Mouse (Mus musculus) spleen, embryonic (tissue): Measurements from ENCODE around the gene Trim7.

ENCODE experiments used
- CTCF ChIA-PET: fragments of 350-600 bp; sonication (Branson Sonifier 250); formaldehyde crosslinking; loops from one replicate; lab custom pipeline; 2022; lab: Charles Lee

Gene Trim7

GRCm38 (mm10) chr11:48799921-48800701 is 25.8 kb upstream of the Trim7 start, which contains the start of gene Rack1:
Gene Rack1 (plus strand): TSS chr11:48800332.
- CTCF ChIA-PET, result interaction anchor here (1.2 kb wide), 1 partner anchor 11 kb away, joined by 7 read pairs; no protein-coding TSS in a partner anchor

- CTCF ChIA-PET, result interaction anchor here (0.8 kb wide), 1 partner anchor 12 kb away, joined by 3 read pairs; no protein-coding TSS in a partner anchor
These were observed 23.8 kb upstream of the Trim7 start for GRCm38 (mm10) chr11:48801831-48802772.

- CTCF ChIA-PET, result no interaction called here
These were observed 22.0 kb upstream of the Trim7 start for GRCm38 (mm10) chr11:48803988-48804387.

GRCm38 (mm10) chr11:48804922-48805321 is 21.0 kb upstream of the Trim7 start:
- CTCF ChIA-PET, result interaction anchor here (0.6 kb wide), 1 partner anchor 21 kb away, joined by 3 read pairs; the partner anchor contains the start of gene Trim7

- CTCF ChIA-PET, result interaction anchor here (0.8 kb wide), 1 partner anchor 46 kb away, joined by 3 read pairs; no protein-coding TSS in a partner anchor
These were observed 18.9 kb upstream of the Trim7 start for GRCm38 (mm10) chr11:48806856-48807562.

- CTCF ChIA-PET, result no interaction called here
These were observed 18.2 kb upstream of the Trim7 start for GRCm38 (mm10) chr11:48807563-48808303.

- CTCF ChIA-PET, result no interaction called here
These were observed 17.7 kb upstream of the Trim7 start for GRCm38 (mm10) chr11:48808304-48808646.

GRCm38 (mm10) chr11:48808737-48809433 is 17.1 kb upstream of the Trim7 start:
- CTCF ChIA-PET, result interaction anchor here (1.5 kb wide), 1 partner anchor 20 kb away, joined by 8 read pairs; no protein-coding TSS in a partner anchor

GRCm38 (mm10) chr11:48809434-48809830 is 16.5 kb upstream of the Trim7 start:
- CTCF ChIA-PET, result interaction anchor here (0.6 to 1.5 kb wide), 2 partner anchors 21 to 48 kb away, joined by 5 to 8 read pairs; no protein-coding TSS in a partner anchor

- CTCF ChIA-PET, result interaction anchor here (0.6 to 1.5 kb wide), 2 partner anchors 22 to 47 kb away, joined by 5 to 8 read pairs; no protein-coding TSS in a partner anchor
These were observed 15.8 kb upstream of the Trim7 start for GRCm38 (mm10) chr11:48810142-48810541.

- CTCF ChIA-PET, result interaction anchor here (0.6 to 0.7 kb wide), 2 partner anchors 19 to 38 kb away, joined by 4 to 5 read pairs; no protein-coding TSS in a partner anchor
These were observed 12.2 kb upstream of the Trim7 start for GRCm38 (mm10) chr11:48813782-48814181.

GRCm38 (mm10) chr11:48815851-48816250 is 10.1 kb upstream of the Trim7 start:
- CTCF ChIA-PET, result interaction anchor here (0.6 kb wide), 1 partner anchor 112 kb away, joined by 4 read pairs; no protein-coding TSS in a partner anchor

- CTCF ChIA-PET, result interaction anchor here (0.6 kb wide), 1 partner anchor 112 kb away, joined by 4 read pairs; no protein-coding TSS in a partner anchor
These were observed 9.6 kb upstream of the Trim7 start for GRCm38 (mm10) chr11:48816281-48816781.

- CTCF ChIA-PET, result interaction anchor here (0.7 kb wide), 2 partner anchors 26 to 1507 kb away, joined by 3 to 11 read pairs; no protein-coding TSS in a partner anchor
These were observed 8.9 kb upstream of the Trim7 start, which contains the start of gene Trim41 for GRCm38 (mm10) chr11:48816800-48817665. Gene Trim41 (minus strand): TSS chr11:48817353.

GRCm38 (mm10) chr11:48817794-48818193 is 8.1 kb upstream of the Trim7 start:
- CTCF ChIA-PET, result interaction anchor here (0.6 to 1.0 kb wide), 2 partner anchors 27 to 37 kb away, joined by 4 to 5 read pairs; no protein-coding TSS in a partner anchor

- CTCF ChIA-PET, result interaction anchor here (0.6 to 1.0 kb wide), 3 partner anchors 28 to 40 kb away, joined by 3 to 5 read pairs (median 4); no protein-coding TSS in a partner anchor
These were observed 7.6 kb upstream of the Trim7 start for GRCm38 (mm10) chr11:48818346-48818745.

GRCm38 (mm10) chr11:48819614-48820307 is 6.2 kb upstream of the Trim7 start:
- CTCF ChIA-PET, result interaction anchor here (1.1 kb wide), 1 partner anchor 35 kb away, joined by 3 read pairs; no protein-coding TSS in a partner anchor
